Comparison of ENCODE assay signal across 8 mouse cellular contexts in the genomic region with DNA sequence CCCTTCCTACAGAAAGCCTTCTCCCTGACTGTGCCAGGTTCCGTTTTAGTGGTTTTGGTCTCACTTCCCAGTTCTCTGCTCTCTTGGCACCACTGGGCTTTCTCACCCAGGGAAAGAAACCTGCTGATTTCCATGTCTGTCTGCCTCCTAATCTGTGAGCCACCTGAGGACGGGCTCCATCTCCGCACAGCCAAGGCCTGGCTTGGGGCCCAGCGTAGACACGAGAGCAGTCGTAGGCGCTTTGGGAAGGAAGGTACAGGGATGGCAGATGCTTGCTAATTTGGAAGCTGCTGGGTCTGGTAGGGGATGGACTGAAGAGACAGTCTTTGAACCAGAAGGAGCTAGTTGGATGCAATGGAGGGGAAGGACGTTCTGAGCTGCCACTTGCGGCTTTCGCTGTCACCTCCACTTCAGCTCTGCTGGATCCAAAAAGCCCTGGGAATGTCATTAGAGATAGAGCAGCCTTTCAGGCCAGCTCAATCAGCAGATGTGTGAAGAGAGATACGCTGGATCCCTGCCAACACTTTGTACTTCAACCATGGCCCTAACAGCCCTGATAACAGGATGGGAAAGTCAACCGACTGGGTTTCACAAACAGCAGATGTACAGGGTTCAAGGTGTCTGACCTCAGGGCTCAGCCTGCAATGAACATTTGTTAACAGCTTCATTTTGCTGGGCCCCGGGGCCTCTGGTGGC. TPM values are rescaled to one million over a fixed set of nuclear protein-coding genes. Genes with fewer than 3 reads are reported as not detected.
A peak's percentile ranks its signal among the peaks of the same experiment; 100 is the strongest.
DNase-seq lines count a peak whose midpoint lies in the region; ATAC-seq lines count a peak whose summit lies in the region.

No protein-coding gene starts in this region.

- H3K4me3 ChIP-seq in intestine, embryonic 14.5 days (ENCODE audit: low read depth, low read length), result no peak overlapping the region
- no peak overlapping the region for H3K4me3 ChIP-seq in liver, embryonic 11.5 days (ENCODE audit: low read depth, low read length)

- no peak overlapping the region for H3K9ac ChIP-seq in intestine, embryonic 14.5 days (ENCODE audit: low read length)
- H3K9ac ChIP-seq in liver, embryonic 11.5 days (ENCODE audit: low read depth, low read length), result no peak overlapping the region

- no peaks in the 10 kb centered on the region for H3K36me3 ChIP-seq in intestine, embryonic 14.5 days (ENCODE audit: control insufficient read depth, insufficient read depth, low read length)
- no peaks in the 10 kb centered on the region for H3K36me3 ChIP-seq in liver, embryonic 11.5 days (ENCODE audit: control insufficient read depth, insufficient read depth, low read length)

- intact Hi-C loops in gastrocnemius, postnatal 36 days (cut with DNase I), result no loop called here

- DNase-seq in 416B (ENCODE audit: low read depth), result peak; percentile 28
- peak; percentile 95 for DNase-seq in brain, adult 2 months (ENCODE audit: low read depth, low spot score)
- peak; percentile 56 to 78 for DNase-seq in frontal cortex, adult 2 months (ENCODE audit: extremely low spot score in 1 of 2, low spot score in 1 of 2)
- no peak for DNase-seq in intestine, embryonic 14.5 days (ENCODE audit: low spot score)
- no peak for DNase-seq in liver, embryonic 11.5 days (ENCODE audit: low spot score)
- DNase-seq in T-cell, adult 2 months (ENCODE audit: low spot score), result no peak
- DNase-seq in gastrocnemius, postnatal 36 days, result no peak
- no peak for DNase-seq in spleen, postnatal 14 days (ENCODE audit: low spot score in 2 of 2)

- no peaks in the 10 kb centered on the region for H3K27me3 ChIP-seq in intestine, embryonic 14.5 days (replicated peaks; ENCODE audit: control insufficient read depth, insufficient read depth, low read length)
- H3K27me3 ChIP-seq in liver, embryonic 11.5 days (replicated peaks; ENCODE audit: control insufficient read depth, insufficient read depth, low read length), result no peaks in the 10 kb centered on the region

- peaks cover 21% of the 10 kb centered on the region for H3K4me1 ChIP-seq in intestine, embryonic 14.5 days (replicated peaks; ENCODE audit: control insufficient read depth, insufficient read depth, low read length)
- H3K4me1 ChIP-seq in liver, embryonic 11.5 days (replicated peaks; ENCODE audit: control insufficient read depth, insufficient read depth, low read length), result peaks cover 8% of the 10 kb centered on the region

- 60% methylated on average over 13 of the region's 13 CpGs for WGBS in intestine, embryonic 14.5 days
- WGBS in liver, embryonic 11.5 days, result 45% methylated on average over 13 of the region's 13 CpGs

- peak; percentile 61 for ATAC-seq in intestine, embryonic 14.5 days (replicated peaks; ENCODE audit: low FRiP score, low TSS enrichment, low read depth)
- peak; percentile 39; the same call in 1 of the 2 replicates for ATAC-seq in liver, embryonic 11.5 days (replicated peaks; ENCODE audit: low FRiP score)

- peak overlapping the region; percentile 22; the same call in 1 of the 2 replicates for H3K27ac ChIP-seq in intestine, embryonic 14.5 days (ENCODE audit: low read depth)
- no peak overlapping the region for H3K27ac ChIP-seq in liver, embryonic 11.5 days (ENCODE audit: low read depth, low read length)

- H3K4me2 ChIP-seq in intestine, embryonic 14.5 days (ENCODE audit: low read length), result no peak overlapping the region
- no peak overlapping the region for H3K4me2 ChIP-seq in liver, embryonic 11.5 days

- no peaks in the 10 kb centered on the region for H3K9me3 ChIP-seq in intestine, embryonic 14.5 days (ENCODE audit: control insufficient read depth, low read length)
- no peaks in the 10 kb centered on the region for H3K9me3 ChIP-seq in liver, embryonic 11.5 days (ENCODE audit: control insufficient read depth, low read length)

RNA-seq across cellular contexts. Expression of a gene that starts 9.4 kb away (rescaled TPM):
- polyA plus RNA-seq in frontal cortex, adult 2 months (2012; rRNA removed), result 7.6 and 8.6 TPM in 2 replicates
- 96.9 and 115 TPM in 2 replicates for polyA plus RNA-seq in intestine, embryonic 14.5 days (2014; fragmentation: Nextera tagmentation; extraction: Ambion mirVana)
- polyA plus RNA-seq in liver, embryonic 11.5 days (2014; fragmentation: Nextera tagmentation; extraction: Ambion mirVana), result 10.5 and 13.0 TPM in 2 replicates
- under 1 TPM; 0.47 to 0.54 TPM for total RNA-seq in gastrocnemius, postnatal 36 days (2021)

RNA-seq across cellular contexts. Expression of a gene that starts 37.3 kb away (rescaled TPM):
- polyA plus RNA-seq in frontal cortex, adult 2 months (2012; rRNA removed), result 13.1 and 13.8 TPM in 2 replicates
- polyA plus RNA-seq in intestine, embryonic 14.5 days (2014; fragmentation: Nextera tagmentation; extraction: Ambion mirVana), result 0.67 and 1.3 TPM in 2 replicates
- 0.26 and 0.40 TPM in 2 replicates for polyA plus RNA-seq in liver, embryonic 11.5 days (2014; fragmentation: Nextera tagmentation; extraction: Ambion mirVana)
- total RNA-seq in gastrocnemius, postnatal 36 days (2021), result not detected

RNA-seq across cellular contexts. Expression of a gene that starts 59.1 kb away (rescaled TPM):
- 0.10 and 0.13 TPM in 2 replicates for polyA plus RNA-seq in frontal cortex, adult 2 months (2012; rRNA removed)
- 6.9 and 8.7 TPM in 2 replicates for polyA plus RNA-seq in intestine, embryonic 14.5 days (2014; fragmentation: Nextera tagmentation; extraction: Ambion mirVana)
- polyA plus RNA-seq in liver, embryonic 11.5 days (2014; fragmentation: Nextera tagmentation; extraction: Ambion mirVana), result 2.5 and 3.1 TPM in 2 replicates
- total RNA-seq in gastrocnemius, postnatal 36 days (2021), result not detected

Comparison
In these comparisons a context has a peak if more than half of its experiments do, and no peak if none do; other contexts are left out.
1. DNase-seq: peak in 416B (single experiment), brain, adult 2 months (single experiment) and frontal cortex, adult 2 months (2 of 2); none in intestine, embryonic 14.5 days (single experiment), liver, embryonic 11.5 days (single experiment), T-cell, adult 2 months (single experiment), gastrocnemius, postnatal 36 days (0 of 2) and spleen, postnatal 14 days (0 of 2).